Mouse (Mus musculus) stomach, embryonic 15.5 days (tissue): ENCODE data around the gene H2-Q4. TPM values are rescaled to one million over a fixed set of nuclear protein-coding genes. Genes with fewer than 3 reads are reported as not detected.
A peak's percentile ranks its signal among the peaks of the same experiment; 100 is the strongest.
"Not testable (repeated sequence)": the region's sequence is repeated elsewhere in the genome, so short reads cannot be mapped to it uniquely, and the experiment has no call there.

ENCODE experiments used
- ATAC-seq: fragments of 200-750 bp; cut with Nextera tagmentation; 2 replicates; pipeline ENCODE4 v1.8.0; 2017; ENCODE audit warnings: low read depth, moderate number of reproducible peaks, moderate TSS enrichment; ENCODE audit not compliant: insufficient read depth, low FRiP score
- H3K27ac ChIP-seq: fragments of 300-500 bp; sonication (generic); 2 replicates; pipeline ENCODE4 v1.5.1; 2015; ENCODE audit warnings: mild to moderate bottlenecking, inconsistent platforms
- H3K27me3 ChIP-seq: fragments of 300-500 bp; sonication (generic); replicated peaks from 2 replicates; pipeline ENCODE4 v1.6.1; 2015; ENCODE audit warnings: inconsistent platforms
- H3K36me3 ChIP-seq: fragments of 300-500 bp; sonication (generic); 2 replicates; pipeline ENCODE4 v1.6.1; 2015; ENCODE audit warnings: inconsistent platforms
- H3K4me1 ChIP-seq: fragments of 300-500 bp; sonication (generic); 2 replicates; pipeline ENCODE4 v1.6.1; 2015; ENCODE audit warnings: inconsistent platforms
- H3K4me2 ChIP-seq: fragments of 300-500 bp; sonication (generic); 2 replicates; pipeline ENCODE4 v1.6.1; 2015; ENCODE audit warnings: mild to moderate bottlenecking, inconsistent platforms
- H3K4me3 ChIP-seq: fragments of 300-500 bp; sonication (generic); replicated peaks from 2 replicates; pipeline ENCODE4 v1.5.1; 2015; ENCODE audit warnings: inconsistent platforms
- H3K9ac ChIP-seq: fragments of 300-500 bp; sonication (generic); 2 replicates; pipeline ENCODE4 v1.6.1; 2015; ENCODE audit warnings: inconsistent platforms
- H3K9me3 ChIP-seq: fragments of 300-500 bp; sonication (generic); 2 replicates; pipeline ENCODE4 v1.6.1; 2016; ENCODE audit warnings: inconsistent platforms
- WGBS: fragments of 180-500 bp; shearing (Covaris S2); methylation state at CpG from one replicate; pipeline ENCODE4 v1.1.7; 2015; 5-methylcytosine and 5-hydroxymethylcytosine counted together
- polyA plus RNA-seq: library from polyadenylated mRNA; unstranded; fragments of >200 nt; fragmentation: Nextera tagmentation; extraction: Ambion mirVana; gene quantifications from 2 replicates; pipeline ENCODE4 v1.2.1, GENCODE M21; 2015

Gene H2-Q4
- polyA plus RNA-seq, 1 experiment from 2014 or later, result 4.8 TPM

DNA sequence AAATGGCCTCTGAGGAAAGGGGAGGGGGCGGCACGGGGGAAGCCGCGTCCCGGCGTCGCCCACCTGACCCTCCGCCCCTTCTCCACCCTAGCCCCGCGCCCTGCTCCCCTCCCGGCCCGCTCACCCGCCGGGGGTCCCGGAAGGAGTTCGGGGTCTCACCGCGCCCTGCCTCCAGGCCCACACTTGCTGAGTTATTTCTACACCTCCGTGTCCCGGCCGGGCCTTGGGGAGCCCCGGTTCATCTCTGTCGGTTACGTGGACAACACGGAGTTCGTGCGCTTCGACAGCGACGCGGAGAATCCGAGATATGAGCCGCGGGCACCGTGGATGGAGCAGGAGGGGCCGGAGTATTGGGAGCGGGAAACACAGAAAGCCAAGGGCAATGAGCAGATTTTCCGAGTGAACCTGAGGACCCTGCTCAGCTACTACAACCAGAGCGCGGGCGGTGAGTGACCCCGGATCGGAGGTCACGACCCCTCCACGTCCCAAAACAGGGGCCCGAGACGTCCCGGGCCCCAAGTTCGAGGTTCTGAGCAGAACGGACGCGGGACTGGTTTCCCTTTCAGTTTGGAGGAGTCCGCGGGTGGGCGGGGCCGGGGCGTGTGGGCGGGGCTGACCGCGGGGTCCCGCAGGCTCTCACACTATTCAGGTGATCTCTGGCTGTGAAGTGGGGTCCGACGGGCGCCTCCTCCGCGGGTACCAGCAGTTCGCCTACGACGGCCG, 473 bp downstream of the H2-Q4 start:
- Histone ChIP-seq H3K36me3 (no peaks in the 10 kb centered on the region), H3K4me1 (no peaks in the 10 kb centered on the region), H3K4me2 (peak overlapping the region; percentile 100), H3K27ac (no peak overlapping the region), H3K9ac (peak overlapping the region; percentile 39; the same call in 1 of the 2 replicates), H3K27me3 (no peaks in the 10 kb centered on the region), H3K9me3 (no peaks in the 10 kb centered on the region), H3K4me3 (peak overlapping the region; percentile 67)
- WGBS, result under 1% methylated on average over 61 of the region's 70 CpGs
- ATAC-seq, result peak; percentile 67; the same call in 1 of the 2 replicates

DNA sequence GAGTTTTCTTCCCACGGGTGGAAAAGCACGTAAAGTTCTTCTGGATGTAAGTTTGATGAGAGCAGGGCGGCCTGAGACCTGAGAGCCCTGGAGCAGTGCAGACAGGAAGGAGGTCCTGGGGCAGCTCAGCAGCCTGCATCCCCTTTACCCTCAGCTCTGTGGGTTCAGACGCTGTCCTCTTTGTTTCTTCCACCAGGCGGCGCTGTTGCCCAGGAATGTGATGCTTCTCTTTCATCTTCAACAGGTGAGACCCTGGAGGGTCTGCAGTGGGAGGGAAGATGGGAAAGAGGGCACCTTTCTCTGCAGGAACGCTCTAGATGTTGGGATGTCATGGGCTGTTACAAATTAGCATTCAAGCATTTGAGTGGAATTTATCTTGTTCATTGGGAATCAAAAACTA, 10.4 kb downstream of the H2-Q4 start:
- not testable (repeated sequence) for H3K9me3 ChIP-seq, H3K27me3 ChIP-seq, H3K27ac ChIP-seq, H3K9ac ChIP-seq, H3K4me3 ChIP-seq, H3K4me2 ChIP-seq, H3K4me1 ChIP-seq, H3K36me3 ChIP-seq, ATAC-seq
- 4% methylated on average over 7 of the region's 7 CpGs for WGBS

- not testable (repeated sequence) for H3K36me3 ChIP-seq, ATAC-seq, H3K27ac ChIP-seq, H3K27me3 ChIP-seq, H3K9me3 ChIP-seq, H3K4me2 ChIP-seq, H3K9ac ChIP-seq, H3K4me1 ChIP-seq, H3K4me3 ChIP-seq
- 63% methylated on average over 2 of the region's 2 CpGs for WGBS
Measured at GRCm38 (mm10) chr17:35392671-35393070, 13.3 kb downstream of the H2-Q4 start.

GRCm38 (mm10) chr17:35393864-35394800, 14.7 kb downstream of the H2-Q4 start:
- H3K4me2 ChIP-seq, result peak overlapping the region; percentile 49
- peak; percentile 84 for ATAC-seq
- 3% methylated on average over 51 of the region's 75 CpGs for WGBS
- H3K4me3 ChIP-seq, result peak overlapping the region; percentile 23
- not testable (repeated sequence) for H3K9ac ChIP-seq, H3K36me3 ChIP-seq, H3K4me1 ChIP-seq, H3K27ac ChIP-seq, H3K27me3 ChIP-seq, H3K9me3 ChIP-seq

GRCm38 (mm10) chr17:35396956-35397355, 17.5 kb downstream of the H2-Q4 start:
- H3K27me3 ChIP-seq, H3K4me2 ChIP-seq, H3K4me1 ChIP-seq, H3K4me3 ChIP-seq, H3K36me3 ChIP-seq, ATAC-seq, H3K27ac ChIP-seq, H3K9me3 ChIP-seq, H3K9ac ChIP-seq: not testable (repeated sequence)
- WGBS, result 83% methylated on average over 2 of the region's 2 CpGs

GRCm38 (mm10) chr17:35413057-35413456, 33.6 kb downstream of the H2-Q4 start:
- WGBS, result no CpG with 5 or more reads among the region's 1 CpGs
- H3K4me2 ChIP-seq, H3K9ac ChIP-seq, H3K36me3 ChIP-seq, ATAC-seq, H3K4me1 ChIP-seq, H3K9me3 ChIP-seq, H3K27me3 ChIP-seq, H3K4me3 ChIP-seq, H3K27ac ChIP-seq: not testable (repeated sequence)

DNA sequence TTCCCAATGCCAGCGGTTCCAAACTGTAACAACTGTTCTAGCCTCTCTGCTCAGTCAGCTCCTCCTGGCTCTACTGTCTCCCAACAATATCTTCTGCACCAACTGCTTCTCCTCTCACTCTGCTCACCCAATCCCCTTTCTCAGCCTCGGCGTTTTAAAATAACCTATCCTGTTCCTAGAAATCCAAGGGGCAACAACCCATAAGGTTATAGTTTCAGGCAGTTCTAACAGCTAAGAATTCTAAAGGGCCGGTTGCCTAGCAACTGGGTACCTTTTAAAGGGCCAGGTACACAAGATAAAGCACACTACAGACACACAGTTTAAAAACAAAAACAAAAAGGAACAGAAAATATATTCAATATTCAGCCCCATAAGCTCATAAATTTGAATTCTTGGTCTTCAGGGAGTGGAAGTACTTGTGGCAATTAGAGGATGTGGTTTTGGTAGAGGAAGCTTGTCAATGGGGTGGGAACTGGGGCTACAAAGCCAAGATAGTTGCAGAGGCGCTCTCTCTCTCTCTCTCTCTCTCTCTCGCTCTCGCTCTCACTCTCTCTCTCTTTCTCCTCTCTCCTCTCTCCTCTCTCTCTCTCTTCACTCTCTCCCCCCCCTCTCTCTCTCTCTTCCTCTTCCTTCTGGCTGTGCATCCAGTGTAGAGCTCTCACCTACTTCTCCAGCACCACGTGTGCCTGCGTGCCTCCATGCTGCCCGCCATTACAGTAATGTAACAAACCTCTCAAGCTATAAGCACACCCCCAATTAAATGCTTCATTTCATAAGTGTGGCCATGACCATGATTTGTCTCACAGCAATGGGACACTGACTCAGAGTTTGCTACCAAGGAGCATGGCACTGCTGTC, 36.1 kb downstream of the H2-Q4 start:
- not testable (repeated sequence) for H3K4me2 ChIP-seq, H3K4me3 ChIP-seq, H3K27me3 ChIP-seq, H3K36me3 ChIP-seq, ATAC-seq, H3K27ac ChIP-seq, H3K9ac ChIP-seq, H3K4me1 ChIP-seq, H3K9me3 ChIP-seq
- WGBS, result 70% methylated on average over 3 of the region's 10 CpGs

DNA sequence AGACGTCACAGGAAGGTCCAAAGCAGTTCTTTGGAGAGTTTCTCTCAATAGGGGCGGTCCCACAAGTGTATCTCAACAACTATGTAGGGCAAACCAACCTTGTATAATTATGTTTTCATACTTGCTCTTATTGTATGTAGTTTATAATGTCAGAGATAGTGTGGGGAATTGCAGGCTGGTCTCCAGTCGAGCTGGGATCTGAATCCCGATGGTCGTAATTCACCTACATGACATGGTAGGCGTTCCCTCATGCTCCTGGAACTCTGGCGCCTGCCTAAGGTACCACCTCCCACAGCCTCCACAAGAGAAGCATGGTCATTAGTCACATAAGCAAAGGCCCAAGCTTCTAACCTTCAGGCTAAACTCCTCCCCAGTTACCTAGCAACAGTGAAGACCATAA, 39.4 kb downstream of the H2-Q4 start:
- 63% methylated on average over 7 of the region's 7 CpGs for WGBS
- Histone ChIP-seq H3K27ac (no peak overlapping the region), H3K36me3 (no peaks in the 10 kb centered on the region), H3K27me3 (peaks cover 6% of the 10 kb centered on the region; the same call in 1 of the 2 replicates), H3K4me2 (no peak overlapping the region), H3K4me1 (no peaks in the 10 kb centered on the region), H3K9ac (no peak overlapping the region), H3K9me3 (no peaks in the 10 kb centered on the region), H3K4me3 (no peak overlapping the region)
- ATAC-seq, result no peak

- H3K27ac ChIP-seq, H3K4me1 ChIP-seq, H3K36me3 ChIP-seq, H3K4me3 ChIP-seq, H3K9me3 ChIP-seq, H3K27me3 ChIP-seq, H3K9ac ChIP-seq, H3K4me2 ChIP-seq: not testable (repeated sequence)
- 0 out of 2 replicates have a peak, but pooled peaks have one; percentile 30 for ATAC-seq
- WGBS, result 54% methylated on average over 4 of the region's 4 CpGs
Measured at GRCm38 (mm10) chr17:35419564-35419963, 40.1 kb downstream of the H2-Q4 start.

DNA sequence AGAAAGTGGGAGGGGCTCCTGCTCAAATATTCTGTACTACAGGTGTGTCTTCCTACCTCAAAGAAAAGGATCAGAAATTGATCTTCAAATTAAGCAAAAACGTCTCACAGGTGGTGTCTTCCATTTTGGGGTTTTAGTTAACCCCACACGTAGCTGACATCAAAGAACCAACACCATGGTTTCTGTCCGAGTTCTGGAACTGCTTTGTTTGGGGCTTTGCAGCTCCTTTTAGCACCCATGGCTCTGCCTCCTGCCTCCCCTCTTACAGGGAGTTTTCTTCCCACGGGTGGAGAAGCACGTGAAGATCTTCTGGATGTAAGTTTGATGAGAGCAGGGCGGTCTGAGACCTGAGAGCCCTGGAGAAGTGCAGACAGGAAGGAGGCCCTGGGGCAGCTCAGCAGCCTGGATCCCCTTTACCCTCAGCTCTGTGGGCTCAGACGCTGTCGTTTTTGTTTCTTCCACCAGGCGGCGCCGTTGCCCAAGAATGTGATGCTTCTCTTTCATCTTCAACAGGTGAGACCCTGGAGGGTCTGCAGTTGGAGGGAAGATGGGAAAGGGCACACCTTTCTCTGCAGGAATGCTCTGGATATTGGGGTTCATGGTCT, 40.9 kb downstream of the H2-Q4 start:
- H3K27me3 ChIP-seq, result peaks cover 13% of the 10 kb centered on the region; the same call in 1 of the 2 replicates
- not testable (repeated sequence) for H3K4me3 ChIP-seq, H3K27ac ChIP-seq, H3K9me3 ChIP-seq, H3K9ac ChIP-seq, H3K4me2 ChIP-seq, ATAC-seq, H3K36me3 ChIP-seq, H3K4me1 ChIP-seq
- WGBS, result 16% methylated on average over 11 of the region's 11 CpGs

- peaks cover 19% of the 10 kb centered on the region for H3K27me3 ChIP-seq
- H3K27ac ChIP-seq, H3K9ac ChIP-seq, H3K4me1 ChIP-seq, H3K4me2 ChIP-seq, ATAC-seq, H3K4me3 ChIP-seq, H3K9me3 ChIP-seq, H3K36me3 ChIP-seq: not testable (repeated sequence)
- 87% methylated on average over 4 of the region's 4 CpGs for WGBS
Measured at GRCm38 (mm10) chr17:35421331-35421730, 41.9 kb downstream of the H2-Q4 start.
